Mouse (Mus musculus) midbrain, embryonic 12.5 days (tissue): ENCODE measurements at regions not wholly inside any gene's neighbourhood (a gene's known extent, or its start where the extent isn't known, plus 50 kb on each side); places are given as distances from the start of the nearest gene placed in this dataset.
A peak's percentile ranks its signal among the peaks of the same experiment; 100 is the strongest.

Source experiments
- ATAC-seq: fragments of 200-750 bp; cut with Nextera tagmentation; 2 replicates; pipeline ENCODE4 v1.8.0; 2017; ENCODE audit warnings: low read depth, moderate TSS enrichment, moderate library complexity; ENCODE audit not compliant: low FRiP score
- H3K27ac ChIP-seq: fragments of 300-500 bp; sonication (generic); replicated peaks from 2 replicates; pipeline ENCODE4 v1.5.1; 2016; ENCODE audit warnings: mild to moderate bottlenecking
- H3K27me3 ChIP-seq: fragments of 300-500 bp; sonication (generic); 2 replicates; pipeline ENCODE4 v1.6.1; 2016; ENCODE audit warnings: mild to moderate bottlenecking
- H3K36me3 ChIP-seq: fragments of 300-500 bp; sonication (generic); 2 replicates; pipeline ENCODE4 v1.6.1; 2016
- H3K4me1 ChIP-seq: fragments of 300-500 bp; sonication (generic); 2 replicates; pipeline ENCODE4 v1.6.1; 2016
- H3K4me2 ChIP-seq: fragments of 300-500 bp; sonication (generic); replicated peaks from 2 replicates; pipeline ENCODE4 v1.6.1; 2016; ENCODE audit warnings: mild to moderate bottlenecking, moderate library complexity
- H3K4me3 ChIP-seq: fragments of 300-500 bp; sonication (generic); 2 replicates; pipeline ENCODE4 v1.5.1; 2016; ENCODE audit warnings: mild to moderate bottlenecking
- H3K9ac ChIP-seq: fragments of 300-500 bp; sonication (generic); replicated peaks from 2 replicates; pipeline ENCODE4 v1.6.1; 2016; ENCODE audit warnings: mild to moderate bottlenecking, moderate library complexity
- H3K9me3 ChIP-seq: fragments of 300-500 bp; sonication (generic); 2 replicates; pipeline ENCODE4 v1.6.1; 2016; ENCODE audit warnings: mild to moderate bottlenecking
- WGBS: fragments of 180-500 bp; shearing (Covaris S2); methylation state at CpG from one replicate; pipeline ENCODE4 v1.1.7; 2016; 5-methylcytosine and 5-hydroxymethylcytosine counted together

- H3K27me3 ChIP-seq: no peaks in the 10 kb centered on the region
- H3K9me3 ChIP-seq: no peaks in the 10 kb centered on the region
- H3K4me2 ChIP-seq: no peak overlapping the region
- no peaks in the 10 kb centered on the region for H3K4me1 ChIP-seq
- H3K9ac ChIP-seq: no peak overlapping the region
- no peaks in the 10 kb centered on the region for H3K36me3 ChIP-seq
- H3K27ac ChIP-seq: no peak overlapping the region
- no peak overlapping the region for H3K4me3 ChIP-seq
- WGBS: 85% methylated on average over 8 of the region's 8 CpGs
- ATAC-seq: no peak
Observed at GRCm38 (mm10) chr8:114072330-114072729, 61.0 kb upstream of the Nudt7 start.

DNA sequence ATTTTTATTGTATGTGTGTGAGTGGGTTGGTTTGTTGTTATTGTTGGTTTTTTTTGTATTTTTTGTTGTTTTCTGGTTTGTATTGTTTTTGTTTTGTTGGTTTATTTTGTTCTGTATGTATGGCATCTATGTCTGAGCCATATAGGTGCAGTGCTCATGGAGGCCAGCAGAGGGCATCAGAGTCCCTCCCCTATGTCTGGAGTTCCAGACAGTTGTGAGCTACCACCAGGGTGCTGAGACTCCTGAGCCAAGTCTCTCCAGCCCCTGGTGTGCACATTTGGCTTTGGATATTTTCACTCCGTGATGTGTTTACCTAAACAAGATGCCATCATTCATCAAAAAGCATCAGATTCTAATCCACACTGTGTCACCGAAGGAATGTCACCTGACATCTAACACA is 59.2 kb upstream of the Nudt7 start:
- no peak for ATAC-seq
- H3K9ac ChIP-seq: no peak overlapping the region
- no peak overlapping the region for H3K4me2 ChIP-seq
- no peak overlapping the region for H3K27ac ChIP-seq
- H3K9me3 ChIP-seq: no peaks in the 10 kb centered on the region
- no peaks in the 10 kb centered on the region for H3K36me3 ChIP-seq
- H3K27me3 ChIP-seq: no peaks in the 10 kb centered on the region
- H3K4me3 ChIP-seq: no peak overlapping the region
- WGBS: 84% methylated on average over 2 of the region's 2 CpGs
- H3K4me1 ChIP-seq: no peaks in the 10 kb centered on the region

- ATAC-seq: no peak
- Histone ChIP-seq H3K9ac (no peak overlapping the region), H3K4me3 (no peak overlapping the region), H3K36me3 (no peaks in the 10 kb centered on the region), H3K27me3 (no peaks in the 10 kb centered on the region), H3K4me1 (peaks cover 8% of the 10 kb centered on the region; the same call in 1 of the 2 replicates), H3K27ac (no peak overlapping the region), H3K9me3 (no peaks in the 10 kb centered on the region), H3K4me2 (no peak overlapping the region)
- WGBS: 90% methylated on average over 5 of the region's 5 CpGs
Observed at GRCm38 (mm10) chr8:114076701-114077100, 56.7 kb upstream of the Nudt7 start.

DNA sequence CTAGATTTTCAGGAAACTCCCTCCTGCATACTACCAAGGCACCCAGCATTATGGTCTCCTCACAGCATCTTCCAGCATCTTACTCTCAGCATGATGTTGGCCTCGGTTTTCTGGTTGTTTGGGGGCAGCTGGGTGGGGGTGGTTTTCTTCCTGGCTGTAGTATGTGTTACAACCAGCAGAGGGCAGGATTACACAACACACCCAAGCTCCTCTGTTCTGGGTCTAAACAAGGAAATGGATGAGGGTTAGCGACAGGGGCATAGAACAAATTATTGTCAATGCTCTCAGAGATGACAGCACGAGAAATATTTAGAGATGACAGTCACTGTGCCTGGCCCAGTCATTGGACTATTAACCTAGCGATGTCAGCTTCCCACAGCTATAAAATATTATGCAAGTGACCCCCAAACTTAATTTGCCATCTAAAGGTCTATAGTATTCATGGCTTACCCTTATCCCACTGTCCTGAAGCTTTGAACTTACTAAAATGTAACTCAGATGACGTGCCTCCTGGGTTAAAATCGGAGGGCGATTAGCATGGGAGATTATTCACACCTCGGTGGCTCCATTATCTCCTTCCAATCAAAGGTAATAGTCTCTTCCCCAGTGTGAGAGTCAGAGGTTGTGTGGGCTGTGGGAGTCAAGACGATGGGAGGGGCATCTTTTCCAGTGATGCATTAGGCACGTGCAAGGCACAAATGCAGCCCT is 52.2 kb upstream of the Nudt7 start:
- H3K4me1 ChIP-seq: peaks cover 8% of the 10 kb centered on the region; the same call in 1 of the 2 replicates
- H3K9ac ChIP-seq: no peak overlapping the region
- no peaks in the 10 kb centered on the region for H3K9me3 ChIP-seq
- no peak overlapping the region for H3K27ac ChIP-seq
- no peak overlapping the region for H3K4me3 ChIP-seq
- H3K27me3 ChIP-seq: no peaks in the 10 kb centered on the region
- peak; percentile 71 for ATAC-seq
- H3K4me2 ChIP-seq: no peak overlapping the region
- no peaks in the 10 kb centered on the region for H3K36me3 ChIP-seq
- 4% methylated on average over 10 of the region's 10 CpGs for WGBS

DNA sequence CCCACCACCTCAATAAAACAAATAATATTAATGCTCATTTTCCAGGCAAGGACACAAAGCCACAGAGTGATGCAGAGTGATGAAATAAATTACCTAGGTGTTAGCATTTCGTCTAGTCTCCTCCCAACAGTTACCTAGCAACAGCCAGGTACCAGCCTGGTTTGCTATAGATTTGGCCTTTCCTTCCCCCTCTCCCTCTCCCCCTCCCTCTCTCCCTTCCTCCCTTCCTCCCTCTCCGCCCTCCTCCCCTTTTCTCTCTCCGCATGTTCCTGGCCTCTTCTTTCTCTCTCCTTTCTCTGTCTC is 51.6 kb upstream of the Nudt7 start:
- H3K4me2 ChIP-seq: no peak overlapping the region
- H3K27ac ChIP-seq: no peak overlapping the region
- H3K9me3 ChIP-seq: no peaks in the 10 kb centered on the region

More for the DNA sequence above, 51.6 kb upstream of the Nudt7 start:
- H3K27me3 ChIP-seq: no peaks in the 10 kb centered on the region
- H3K4me1 ChIP-seq: peaks cover 8% of the 10 kb centered on the region; the same call in 1 of the 2 replicates
- no peak overlapping the region for H3K4me3 ChIP-seq
- 52% methylated on average over 3 of the region's 3 CpGs for WGBS
- H3K36me3 ChIP-seq: no peaks in the 10 kb centered on the region
- H3K9ac ChIP-seq: no peak overlapping the region
- ATAC-seq: peak; percentile 12; the same call in 1 of the 2 replicates
